Mouse (Mus musculus) cerebellum, postnatal 10 days (tissue): ENCODE results near the gene Nsmce4a.
A peak's percentile ranks its signal among the peaks of the same experiment; 100 is the strongest.
"Not testable (repeated sequence)": the region's sequence is repeated elsewhere in the genome, so short reads cannot be mapped to it uniquely, and the experiment has no call there.

ENCODE experiments used
- DNase-seq, 2 experiments: peaks; one replicate each; pipeline ENCODE4 v3.0.0; 2021; ENCODE audit warnings: mixed read lengths in 2 of 2

Nsmce4a gene

GRCm38 (mm10) chr7:130572821-130573220 is at the start of gene Nsmce4a:
Gene Nsmce4a, minus strand, starts transcription at chr7:130573118.
- no peak for DNase-seq

GRCm38 (mm10) chr7:130622359-130622758 is 49.4 kb upstream of the Nsmce4a start:
- peak; percentile 49 to 58 for DNase-seq

DNA sequence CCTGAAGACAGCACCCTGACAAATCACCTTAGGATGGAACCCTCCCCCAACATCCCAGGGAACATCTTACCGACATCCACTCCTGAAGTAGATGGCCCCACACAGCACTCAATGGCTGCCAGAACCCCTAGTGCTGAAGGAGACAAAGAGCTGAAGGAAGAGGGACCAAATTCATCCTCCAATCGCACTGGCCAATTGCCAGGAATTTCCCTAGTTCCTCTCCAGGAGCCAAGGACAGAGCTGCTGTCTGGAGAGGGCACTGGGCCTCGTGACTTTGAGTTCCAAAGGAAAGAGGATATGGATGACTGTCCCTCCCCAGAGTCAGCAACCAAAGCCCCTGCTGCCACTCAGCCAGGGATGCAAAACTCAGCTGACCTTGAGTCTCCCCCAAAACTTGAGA is 49.0 kb upstream of the Nsmce4a start:
- peak; percentile 39 to 45 for DNase-seq

DNA sequence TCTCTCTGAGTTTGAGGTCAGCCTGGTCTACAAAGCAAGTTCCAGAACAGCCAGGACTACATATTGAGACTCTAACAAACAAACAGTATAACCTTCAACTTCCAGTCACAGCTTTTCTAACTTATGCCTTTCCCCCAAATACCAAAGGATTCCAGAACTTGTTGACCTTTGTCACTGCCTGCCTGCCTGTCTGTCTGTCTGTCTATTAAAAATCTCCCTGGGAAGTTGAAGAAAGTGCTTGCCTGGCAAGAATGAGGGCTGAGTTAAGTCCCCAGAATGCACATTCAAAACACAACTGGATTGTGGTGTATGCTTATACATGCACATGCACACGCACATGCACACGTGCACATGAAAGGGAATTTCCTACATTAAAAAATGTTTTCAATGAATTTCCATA is 48.1 kb upstream of the Nsmce4a start:
- no peak for DNase-seq

DNA sequence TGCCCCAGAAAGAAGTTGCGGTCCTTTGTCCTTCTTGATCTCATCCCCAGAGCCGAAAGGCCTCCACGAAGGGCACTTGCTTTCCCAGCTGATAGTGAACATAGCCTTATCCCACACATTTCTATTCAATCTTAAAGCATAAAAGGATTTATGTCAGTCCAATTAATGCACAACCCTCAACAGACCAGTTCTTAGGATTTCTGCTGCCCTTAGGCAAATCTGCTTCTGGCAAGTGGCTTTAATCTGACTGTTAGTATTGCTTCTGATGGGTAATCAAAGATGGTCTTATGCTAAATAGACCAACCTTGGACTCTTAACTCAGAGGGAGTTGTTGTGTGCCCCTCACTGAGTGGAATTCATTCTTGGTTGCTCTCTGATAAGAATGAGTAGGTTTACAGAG is 44.7 kb upstream of the Nsmce4a start:
- no peak for DNase-seq

- DNase-seq, result peak in 1 of 2 experiments; percentile 22
These were observed 41.1 kb upstream of the Nsmce4a start for GRCm38 (mm10) chr7:130613973-130614372.

DNA sequence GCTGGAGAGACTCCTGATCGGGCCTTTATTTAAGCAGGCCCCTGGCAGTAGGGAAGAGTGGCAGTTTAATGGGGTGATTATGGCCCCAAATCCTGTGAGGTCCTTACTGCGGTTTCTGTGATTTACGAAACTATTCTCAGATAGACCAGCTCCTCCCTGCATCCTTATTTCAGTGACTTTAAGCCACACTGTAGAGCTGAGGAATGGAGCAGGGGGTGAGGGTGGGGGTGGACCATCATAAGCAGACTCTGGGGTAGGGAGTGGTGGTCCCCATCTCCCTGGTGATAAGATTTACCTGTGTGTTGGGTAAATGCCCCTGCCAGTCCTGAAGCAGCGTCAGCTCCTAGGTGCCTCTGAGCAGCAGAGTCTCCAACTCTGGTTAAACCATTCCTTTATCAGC is 34.0 kb upstream of the Nsmce4a start:
- DNase-seq, result no peak

DNA sequence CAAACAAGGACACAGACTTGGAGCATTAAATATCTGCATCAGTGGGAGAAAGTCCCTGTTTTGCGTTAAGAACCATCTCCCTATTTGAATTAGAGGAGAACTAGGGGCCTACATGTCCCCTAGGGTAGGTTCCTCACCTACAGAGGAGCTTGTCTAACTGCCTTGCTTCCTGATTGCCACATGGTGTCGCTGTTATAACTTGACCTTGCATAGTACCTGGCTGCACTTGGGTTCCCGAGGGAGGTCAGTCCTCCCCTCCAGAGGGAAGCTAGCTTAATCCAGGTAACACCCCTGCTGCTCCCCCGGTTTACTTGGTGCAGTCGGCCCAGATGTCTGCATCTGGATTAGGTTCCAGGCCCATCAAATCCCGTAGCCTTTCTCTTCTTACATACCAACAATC is 32.2 kb upstream of the Nsmce4a start:
- peak; percentile 16 to 44 for DNase-seq

DNA sequence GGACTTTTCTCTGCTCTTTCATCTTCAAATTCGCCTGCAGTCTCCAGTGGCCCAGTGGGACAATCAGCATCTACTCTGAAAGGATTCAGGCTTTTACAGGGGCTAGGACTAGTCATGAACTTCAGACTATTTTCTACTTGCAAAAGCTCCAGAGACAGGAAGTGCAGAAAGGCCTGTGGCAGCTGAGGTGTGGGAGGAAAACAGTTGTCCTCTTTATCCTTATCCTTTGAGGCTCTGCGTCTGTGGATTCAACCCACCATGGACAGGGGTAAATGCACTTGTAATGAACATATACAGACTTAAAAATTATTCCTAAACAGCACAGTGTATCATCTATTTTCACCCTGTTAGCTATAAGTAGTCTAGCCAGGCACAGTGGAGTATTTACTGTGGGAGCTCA is 31.5 kb upstream of the Nsmce4a start:
- no peak for DNase-seq

- no peak for DNase-seq
These were observed 30.6 kb upstream of the Nsmce4a start for GRCm38 (mm10) chr7:130603556-130603955.

DNA sequence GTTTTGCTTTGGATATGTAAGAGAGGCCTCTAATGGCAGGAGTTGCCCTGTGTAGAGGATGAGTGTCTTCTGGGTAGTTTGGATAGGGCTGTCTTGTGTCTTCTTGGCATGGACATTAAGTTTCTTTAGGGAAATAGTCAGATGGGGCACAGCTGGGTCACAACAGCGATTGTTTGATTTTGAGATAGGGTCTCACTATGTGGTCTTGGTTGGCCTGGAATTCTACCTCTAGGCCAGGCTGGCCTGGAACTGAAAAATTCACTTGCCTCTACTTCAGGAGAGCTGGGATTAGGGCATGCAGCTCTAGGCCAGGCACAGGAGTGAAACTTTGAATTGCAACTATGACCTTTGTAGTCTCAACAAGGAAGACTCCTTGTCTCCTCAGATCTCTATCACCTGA is 29.9 kb upstream of the Nsmce4a start:
- DNase-seq, result no peak

DNA sequence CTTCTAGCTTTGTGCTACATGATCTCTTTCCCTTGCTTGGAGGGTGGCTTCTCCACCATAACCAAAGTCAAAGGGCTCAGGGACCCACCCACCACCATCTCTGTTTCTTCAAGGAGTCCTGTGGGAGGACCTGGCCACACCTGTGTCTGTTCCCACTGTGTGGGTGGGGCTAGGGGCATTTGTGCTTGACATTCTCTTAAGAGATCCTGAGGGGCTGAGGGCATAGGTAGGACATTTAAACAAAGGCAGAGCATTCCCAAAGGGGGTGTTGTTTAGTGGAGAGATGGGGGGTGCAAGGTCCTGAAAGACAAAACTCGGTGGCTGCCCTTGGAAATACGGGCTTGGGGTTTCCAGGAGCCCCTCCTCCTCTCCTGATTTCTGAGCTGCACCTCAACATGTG is 27.6 kb upstream of the Nsmce4a start:
- no peak for DNase-seq

DNA sequence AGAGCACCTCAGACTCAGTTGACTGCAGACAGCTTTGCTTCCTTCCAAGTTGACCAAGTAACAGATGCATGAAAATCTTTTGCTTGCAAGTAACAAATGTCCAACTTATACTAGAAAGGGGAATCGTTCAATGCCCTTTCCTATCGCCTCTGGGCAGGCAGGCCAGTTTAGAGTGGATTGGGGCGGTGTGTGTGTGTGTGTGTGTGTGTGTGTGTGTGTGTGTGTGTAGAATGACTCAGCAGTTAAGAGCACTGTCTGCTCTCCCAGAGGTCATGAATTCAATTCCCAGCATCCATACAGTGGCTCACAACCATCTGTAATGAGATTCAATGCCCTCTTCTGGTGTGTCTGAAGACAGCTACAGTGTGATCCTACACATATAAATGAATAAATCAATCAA is 27.2 kb upstream of the Nsmce4a start:
- no peak for DNase-seq

DNA sequence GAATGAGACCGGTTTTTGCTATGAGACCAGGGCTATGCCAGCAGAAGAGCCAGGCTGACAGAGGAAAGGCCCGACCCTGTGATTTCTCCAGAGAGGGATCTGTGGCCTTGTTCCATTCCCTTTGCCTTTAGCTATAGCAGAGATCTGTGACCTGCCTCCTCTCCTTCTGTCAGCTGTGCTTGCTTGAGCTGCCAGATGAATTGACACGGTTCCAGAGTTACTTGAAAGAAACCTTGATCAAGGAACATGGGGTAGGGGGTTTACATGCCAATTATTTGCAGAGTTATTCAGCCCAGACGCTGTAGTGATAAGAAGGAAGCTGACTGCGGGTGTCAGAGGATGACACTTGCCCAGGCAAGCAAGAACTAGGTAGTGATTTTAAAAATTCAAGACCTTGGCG is 24.6 kb upstream of the Nsmce4a start:
- peak; percentile 64 for DNase-seq

GRCm38 (mm10) chr7:130596079-130596855 is 23.3 kb upstream of the Nsmce4a start:
- peak; percentile 39 to 45 for DNase-seq

DNA sequence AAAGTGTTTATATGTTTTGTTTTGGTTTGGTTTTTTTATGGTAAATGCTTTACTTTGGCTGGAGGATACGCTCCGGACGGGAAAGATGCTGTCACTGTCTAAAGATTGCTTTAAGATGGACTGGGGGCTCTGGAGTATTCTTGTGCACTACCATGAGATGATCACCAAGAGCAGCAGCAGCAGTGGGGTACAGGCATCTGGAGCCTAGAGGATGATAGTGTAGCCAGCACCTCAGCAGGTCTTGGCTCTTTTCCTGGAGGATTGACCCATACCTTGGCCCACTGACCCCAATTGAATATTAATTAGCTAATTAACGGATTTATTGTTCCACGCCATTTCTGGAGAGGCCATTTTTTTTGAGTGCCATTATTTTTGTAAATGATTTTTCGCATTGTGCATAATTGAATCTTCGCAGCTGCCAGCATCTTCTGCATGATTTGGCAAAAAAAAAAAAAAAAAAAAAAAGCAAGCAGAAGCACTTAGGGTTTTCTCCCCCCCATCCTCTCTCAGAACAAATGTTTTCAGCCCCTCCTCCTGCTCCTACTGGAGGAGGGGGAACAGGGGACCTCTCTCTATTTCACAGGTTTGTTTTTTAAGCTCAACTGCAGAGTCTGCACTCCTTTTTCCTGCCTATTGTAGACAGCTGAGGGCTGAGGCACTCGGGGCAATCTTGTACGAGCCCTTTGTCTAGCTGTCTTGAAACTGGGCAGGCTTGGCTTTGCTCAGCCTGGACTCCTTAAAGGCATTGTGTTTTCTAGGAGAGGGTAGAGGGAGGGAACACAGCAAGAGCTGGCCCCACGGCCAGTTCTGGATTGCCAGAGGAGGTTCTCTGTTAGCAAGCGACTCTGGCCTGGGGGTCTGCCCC is 20.7 kb upstream of the Nsmce4a start:
- DNase-seq, result peak; percentile 73

GRCm38 (mm10) chr7:130592975-130593374 is 20.1 kb upstream of the Nsmce4a start:
- not testable (repeated sequence) for DNase-seq

DNA sequence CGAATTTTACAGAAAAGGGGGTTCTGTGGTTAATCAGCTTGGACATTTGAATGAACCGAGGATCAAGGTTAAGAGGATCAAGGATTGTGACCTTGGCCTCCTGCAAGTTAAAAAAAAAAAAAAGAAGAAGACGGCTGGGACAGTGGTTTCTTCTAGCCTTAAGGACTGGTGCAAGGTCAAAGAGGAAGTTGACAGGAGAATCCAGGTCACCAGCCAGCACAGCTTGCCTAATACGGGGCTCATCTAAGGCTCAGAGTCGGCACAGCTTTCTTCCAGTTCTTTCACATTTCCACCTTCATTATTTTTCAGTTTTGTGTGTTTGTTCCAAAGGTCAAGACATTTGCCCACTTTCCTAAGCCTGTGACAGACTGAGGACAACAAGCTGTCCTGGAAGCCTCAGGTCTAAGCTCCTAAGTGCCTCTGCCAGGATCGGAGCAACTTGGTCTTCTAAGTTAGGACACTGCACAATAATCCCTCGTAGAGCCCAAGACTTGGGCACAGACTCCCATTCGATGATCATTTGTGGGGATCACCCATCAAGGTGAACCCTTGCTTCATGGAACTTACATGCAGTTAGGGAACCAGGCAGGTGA is 18.0 kb upstream of the Nsmce4a start:
- no peak for DNase-seq

DNA sequence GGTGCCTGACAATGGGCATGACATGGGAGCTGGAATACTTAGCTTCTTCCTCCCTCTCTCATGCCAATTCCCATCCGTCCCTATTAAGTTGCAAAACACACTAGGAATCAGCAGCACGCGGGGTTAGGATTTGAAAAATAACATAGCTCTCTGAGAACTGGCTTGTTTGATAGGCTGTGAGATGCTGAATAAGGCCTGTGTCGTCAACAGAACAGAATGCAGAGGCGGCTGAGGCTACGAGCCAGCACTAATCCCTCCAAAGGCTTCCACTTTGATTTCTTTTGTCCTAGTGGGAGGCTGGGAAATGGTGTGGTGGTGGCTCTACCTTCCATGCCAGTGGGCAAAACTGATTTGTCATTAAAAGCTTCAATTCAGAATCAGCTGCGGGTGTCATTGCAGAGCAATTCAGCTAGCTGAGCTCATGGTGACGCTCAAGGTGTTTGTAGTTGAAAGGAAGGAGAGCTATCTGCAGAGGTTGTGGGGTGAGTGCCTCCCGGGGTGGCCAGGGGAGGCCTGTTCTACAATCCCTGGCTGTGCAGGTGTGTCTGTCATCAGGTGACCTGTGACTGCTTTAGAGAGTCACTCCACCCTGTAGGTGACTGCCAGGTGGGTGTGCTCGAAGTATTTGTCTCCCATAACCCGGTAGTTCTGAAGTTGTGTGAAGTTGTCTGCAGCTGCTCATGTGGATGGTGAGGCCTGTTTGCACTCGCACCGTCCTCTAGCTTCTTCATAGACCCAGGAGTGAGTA is 17.3 kb upstream of the Nsmce4a start:
- DNase-seq, result no peak

- DNase-seq, result no peak
These were observed 13.7 kb upstream of the Nsmce4a start for GRCm38 (mm10) chr7:130586521-130587072.

DNA sequence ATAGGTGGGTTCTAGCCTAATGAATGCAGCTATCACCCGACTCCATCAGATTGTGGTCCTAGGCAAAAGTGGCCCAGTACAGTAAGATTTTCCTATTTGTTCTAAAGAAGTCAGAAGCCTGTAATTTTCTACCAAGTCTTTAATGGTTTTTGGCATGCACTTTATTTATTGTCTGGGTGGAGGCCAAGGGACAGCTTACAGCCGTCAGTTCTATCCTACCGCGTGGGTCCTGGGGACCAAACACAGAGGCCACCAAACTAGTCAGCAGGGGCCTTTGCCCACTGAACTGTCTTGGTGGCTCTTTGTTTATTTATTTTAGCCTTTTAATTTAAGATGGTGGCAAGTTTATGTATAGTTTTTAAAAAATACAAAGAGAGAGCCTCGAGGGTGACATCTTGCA is 5.7 kb upstream of the Nsmce4a start:
- no peak for DNase-seq

DNA sequence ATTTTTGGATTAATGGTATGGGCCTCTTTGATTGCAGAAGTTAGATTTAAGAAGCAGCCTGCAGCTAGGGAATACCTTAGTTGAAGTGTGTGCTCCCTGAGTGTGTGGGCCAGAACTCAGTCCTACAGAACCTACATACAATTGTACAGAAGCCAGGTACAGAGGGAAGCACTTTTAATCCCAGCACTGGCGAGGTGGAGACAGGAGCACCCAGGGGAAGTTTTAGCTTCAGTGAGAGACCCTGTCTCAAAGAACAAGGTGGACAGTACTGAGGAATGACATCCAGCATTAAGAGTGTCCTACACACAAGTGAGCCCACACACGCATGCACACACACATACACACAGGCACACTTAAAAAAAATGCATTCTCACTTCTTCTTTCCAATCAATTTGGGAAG is 5.1 kb upstream of the Nsmce4a start:
- DNase-seq, result no peak
